Mouse (Mus musculus): ENCODE measurements at regions not wholly inside any gene's neighbourhood (a gene's known extent, or its start where the extent isn't known, plus 50 kb on each side); places are given as distances from the start of the nearest gene placed in this dataset.

- TF ChIP-seq GATA4 (IDR thresholded peaks at IDR 0.05; ENCODE audit: insufficient replicate concordance, low read length) = no peak
These were observed 482.0 kb downstream of the Plekhb2 start for GRCm38 (mm10) chr1:35331602-35332339.

GRCm38 (mm10) chr1:35332340-35332684 lies 482.5 kb downstream of the Plekhb2 start:
- no peak for TF ChIP-seq GATA4 (IDR thresholded peaks at IDR 0.05; ENCODE audit: insufficient replicate concordance, low read length)

- TF ChIP-seq GATA4 (IDR thresholded peaks at IDR 0.05; ENCODE audit: insufficient replicate concordance, low read length) = no peak
These were observed 487.9 kb downstream of the Plekhb2 start for GRCm38 (mm10) chr1:35337647-35338046.

- TF ChIP-seq GATA4 (IDR thresholded peaks at IDR 0.05; ENCODE audit: insufficient replicate concordance, low read length) = no peak
These were observed 488.4 kb downstream of the Plekhb2 start for GRCm38 (mm10) chr1:35338184-35338583.

- no peak for TF ChIP-seq GATA4 (IDR thresholded peaks at IDR 0.05; ENCODE audit: insufficient replicate concordance, low read length)
These were observed 494.8 kb downstream of the Plekhb2 start for GRCm38 (mm10) chr1:35344539-35344938.

GRCm38 (mm10) chr1:35348294-35348693 lies 498.5 kb downstream of the Plekhb2 start:
- TF ChIP-seq GATA4 (IDR thresholded peaks at IDR 0.05; ENCODE audit: insufficient replicate concordance, low read length) = no peak

GRCm38 (mm10) chr1:35358981-35359380 lies 509.2 kb downstream of the Plekhb2 start:
- no peak for TF ChIP-seq GATA4 (IDR thresholded peaks at IDR 0.05; ENCODE audit: insufficient replicate concordance, low read length)

GRCm38 (mm10) chr1:35361465-35361864 lies 511.7 kb downstream of the Plekhb2 start:
- no peak for TF ChIP-seq GATA4 (IDR thresholded peaks at IDR 0.05; ENCODE audit: insufficient replicate concordance, low read length)

- TF ChIP-seq GATA4 (IDR thresholded peaks at IDR 0.05; ENCODE audit: insufficient replicate concordance, low read length) = no peak
These were observed 513.1 kb downstream of the Plekhb2 start for GRCm38 (mm10) chr1:35362836-35363235.

GRCm38 (mm10) chr1:35366559-35366958 lies 516.8 kb downstream of the Plekhb2 start:
- TF ChIP-seq GATA4 (IDR thresholded peaks at IDR 0.05; ENCODE audit: insufficient replicate concordance, low read length) = no peak

GRCm38 (mm10) chr1:35372751-35373150 lies 523.0 kb downstream of the Plekhb2 start:
- TF ChIP-seq GATA4 (IDR thresholded peaks at IDR 0.05; ENCODE audit: insufficient replicate concordance, low read length) = no peak

GRCm38 (mm10) chr1:35380633-35381385 lies 531.0 kb downstream of the Plekhb2 start:
- 0 out of 2 replicates have a peak, but pooled peaks have one; percentile 26 for TF ChIP-seq GATA4 (IDR thresholded peaks at IDR 0.05; ENCODE audit: insufficient replicate concordance, low read length)

GRCm38 (mm10) chr1:35385430-35385829 lies 535.7 kb downstream of the Plekhb2 start:
- no peak; the same call in 1 of the 2 replicates for TF ChIP-seq GATA4 (IDR thresholded peaks at IDR 0.05; ENCODE audit: insufficient replicate concordance, low read length)

GRCm38 (mm10) chr1:35388181-35388580 lies 538.4 kb downstream of the Plekhb2 start:
- no peak for TF ChIP-seq GATA4 (IDR thresholded peaks at IDR 0.05; ENCODE audit: insufficient replicate concordance, low read length)

GRCm38 (mm10) chr1:35390371-35390770 lies 540.6 kb downstream of the Plekhb2 start:
- TF ChIP-seq GATA4 (IDR thresholded peaks at IDR 0.05; ENCODE audit: insufficient replicate concordance, low read length) = no peak

GRCm38 (mm10) chr1:35390858-35391586 lies 541.2 kb downstream of the Plekhb2 start:
- TF ChIP-seq GATA4 (IDR thresholded peaks at IDR 0.05; ENCODE audit: insufficient replicate concordance, low read length) = no peak

Data from liver, adult (tissue).